Mouse (Mus musculus) hindbrain, embryonic 10.5 days (tissue): ENCODE measurements around the gene Scand1. TPM values are rescaled to one million over a fixed set of nuclear protein-coding genes. Genes with fewer than 3 reads are reported as not detected.

Experiments used
- DNase-seq: peaks from one replicate; pipeline ENCODE4 v3.0.0-alpha.2; 2017; ENCODE audit warnings: low spot score
- H3K27ac ChIP-seq: fragments of 300-500 bp; sonication (generic); 2 replicates; pipeline ENCODE4 v1.5.1; 2016; ENCODE audit warnings: mild to moderate bottlenecking, moderate library complexity
- H3K27me3 ChIP-seq: fragments of 300-500 bp; sonication (generic); 2 replicates; pipeline ENCODE4 v1.6.1; 2016; ENCODE audit warnings: mild to moderate bottlenecking; ENCODE audit not compliant: poor library complexity, insufficient read depth, severe bottlenecking
- H3K36me3 ChIP-seq: fragments of 300-500 bp; sonication (generic); 2 replicates; pipeline ENCODE4 v1.6.1; 2016; ENCODE audit warnings: mild to moderate bottlenecking, moderate library complexity
- H3K4me1 ChIP-seq: fragments of 300-500 bp; sonication (generic); replicated peaks from 2 replicates; pipeline ENCODE4 v1.6.1; 2016; ENCODE audit warnings: mild to moderate bottlenecking
- H3K4me3 ChIP-seq: fragments of 300-500 bp; sonication (generic); 2 replicates; pipeline ENCODE4 v1.5.1; 2016; ENCODE audit warnings: mild to moderate bottlenecking, moderate library complexity
- H3K9me3 ChIP-seq: fragments of 300-500 bp; sonication (generic); 2 replicates; pipeline ENCODE4 v1.6.1; 2016; ENCODE audit warnings: mild to moderate bottlenecking, moderate library complexity
- WGBS: fragments of 180-500 bp; shearing (Covaris S2); methylation state at CpG from one replicate; pipeline ENCODE4 v1.1.7; 2016; 5-methylcytosine and 5-hydroxymethylcytosine counted together
- polyA plus RNA-seq: library from polyadenylated mRNA; unstranded; fragments of >200 nt; fragmentation: Nextera tagmentation; extraction: Ambion mirVana; gene quantifications from 2 replicates; pipeline ENCODE4 v1.2.1, GENCODE M21; 2016

Gene Scand1
- 62.2 and 96.5 TPM in 2 replicates for polyA plus RNA-seq

DNA sequence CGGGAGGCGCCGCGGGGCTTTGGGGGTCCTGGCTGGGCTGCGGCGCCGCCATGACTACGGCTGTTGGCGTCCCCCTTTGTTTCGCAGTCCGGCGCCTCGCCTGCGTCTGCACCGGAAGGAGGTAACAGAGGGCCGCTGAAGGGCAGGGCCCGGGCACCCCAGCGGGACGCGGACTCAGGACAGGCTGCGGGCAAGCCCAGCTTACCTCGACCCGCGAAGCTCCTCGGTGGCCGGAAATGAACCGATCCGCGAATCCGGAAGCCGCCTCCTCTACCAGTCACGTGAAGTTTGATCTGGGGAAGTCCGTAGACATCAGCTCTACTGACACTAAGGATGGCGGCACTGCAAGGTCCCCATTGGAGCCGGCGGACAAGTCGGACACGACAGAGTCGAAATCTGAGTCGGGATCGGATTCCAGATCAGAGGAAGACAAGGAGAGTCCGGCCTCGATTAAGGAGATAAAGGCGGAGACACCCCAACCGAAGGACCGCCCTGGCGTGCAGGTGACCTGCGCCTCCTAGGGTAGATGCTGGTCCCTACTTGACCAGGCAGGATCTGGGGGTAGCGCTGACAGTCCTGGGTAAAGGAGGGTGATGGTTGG lies at the start of gene Scand1, which contains the start of gene Cnbd2:
TSS of gene Scand1 (minus strand) at position 408 of the 601 bp plus-strand sequence.
TSS of gene Cnbd2 (plus strand) at position 3 of the 601 bp plus-strand sequence.
- no peaks in the 10 kb centered on the region for H3K9me3 ChIP-seq
- peak within 1 kb of the TSS; percentile 85 for H3K4me3 ChIP-seq
- peak; percentile 90 for DNase-seq
- peak within 1 kb of the TSS; percentile 98 for H3K27ac ChIP-seq
- no peaks in the 10 kb centered on the region for H3K27me3 ChIP-seq
- peaks cover 52% of the 10 kb centered on the region for H3K36me3 ChIP-seq
- H3K4me1 ChIP-seq, result peaks cover 25% of the 10 kb centered on the region
- WGBS, result under 1% methylated on average over 49 of the region's 49 CpGs

DNA sequence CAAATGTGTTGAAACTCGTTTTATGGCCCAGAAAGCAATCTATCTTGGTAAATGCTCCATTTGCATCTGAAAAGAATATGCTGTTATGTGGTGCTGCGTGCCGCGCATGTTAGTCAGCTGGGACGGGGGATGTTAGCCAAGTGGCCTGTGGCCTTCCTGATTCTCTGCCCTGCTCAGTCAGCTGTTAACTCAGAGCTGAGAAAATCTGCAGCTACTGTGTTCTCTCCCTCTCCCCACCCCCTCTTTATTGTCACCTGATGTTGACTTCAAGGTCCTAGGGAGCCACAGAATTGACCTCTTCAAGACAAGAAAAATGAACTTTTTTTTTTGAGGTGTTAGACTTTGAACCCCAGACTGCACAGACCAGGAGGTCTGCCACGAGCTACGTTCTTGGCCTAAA lies 43.5 kb upstream of the Scand1 start:
- H3K9me3 ChIP-seq, result no peaks in the 10 kb centered on the region
- no peak for DNase-seq
- no peak overlapping the region for H3K27ac ChIP-seq
- no peaks in the 10 kb centered on the region for H3K36me3 ChIP-seq
- WGBS, result 76% methylated on average over 7 of the region's 7 CpGs
- H3K4me1 ChIP-seq, result peaks cover 13% of the 10 kb centered on the region
- H3K4me3 ChIP-seq, result no peak overlapping the region
- H3K27me3 ChIP-seq, result no peaks in the 10 kb centered on the region

DNA sequence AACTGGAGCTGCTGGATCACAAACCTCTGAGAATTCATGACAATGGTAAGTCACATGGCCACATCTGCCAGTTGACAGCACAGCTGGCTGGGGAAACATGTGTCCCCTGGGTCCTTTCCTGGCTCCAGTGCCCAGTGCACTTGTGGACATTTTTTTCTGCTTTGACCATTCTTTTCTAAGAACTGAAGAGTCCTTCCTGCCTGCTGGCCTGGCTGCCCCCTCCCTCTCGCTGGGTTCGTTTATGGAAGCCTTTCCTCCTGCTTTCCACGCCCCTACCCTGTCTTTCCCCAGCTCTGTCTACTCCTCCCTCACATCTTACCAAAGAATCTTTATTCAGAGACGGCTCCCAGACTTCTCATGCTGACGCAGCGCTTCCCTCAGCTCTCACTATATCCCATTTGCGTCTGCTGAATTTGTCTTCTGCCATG lies 40.8 kb upstream of the Scand1 start:
- H3K27ac ChIP-seq, result no peak overlapping the region
- no peak for DNase-seq
- H3K9me3 ChIP-seq, result no peaks in the 10 kb centered on the region
- H3K27me3 ChIP-seq, result no peaks in the 10 kb centered on the region
- H3K36me3 ChIP-seq, result no peaks in the 10 kb centered on the region
- H3K4me1 ChIP-seq, result peaks cover 13% of the 10 kb centered on the region
- no peak overlapping the region for H3K4me3 ChIP-seq
- WGBS, result 62% methylated on average over 7 of the region's 7 CpGs

DNA sequence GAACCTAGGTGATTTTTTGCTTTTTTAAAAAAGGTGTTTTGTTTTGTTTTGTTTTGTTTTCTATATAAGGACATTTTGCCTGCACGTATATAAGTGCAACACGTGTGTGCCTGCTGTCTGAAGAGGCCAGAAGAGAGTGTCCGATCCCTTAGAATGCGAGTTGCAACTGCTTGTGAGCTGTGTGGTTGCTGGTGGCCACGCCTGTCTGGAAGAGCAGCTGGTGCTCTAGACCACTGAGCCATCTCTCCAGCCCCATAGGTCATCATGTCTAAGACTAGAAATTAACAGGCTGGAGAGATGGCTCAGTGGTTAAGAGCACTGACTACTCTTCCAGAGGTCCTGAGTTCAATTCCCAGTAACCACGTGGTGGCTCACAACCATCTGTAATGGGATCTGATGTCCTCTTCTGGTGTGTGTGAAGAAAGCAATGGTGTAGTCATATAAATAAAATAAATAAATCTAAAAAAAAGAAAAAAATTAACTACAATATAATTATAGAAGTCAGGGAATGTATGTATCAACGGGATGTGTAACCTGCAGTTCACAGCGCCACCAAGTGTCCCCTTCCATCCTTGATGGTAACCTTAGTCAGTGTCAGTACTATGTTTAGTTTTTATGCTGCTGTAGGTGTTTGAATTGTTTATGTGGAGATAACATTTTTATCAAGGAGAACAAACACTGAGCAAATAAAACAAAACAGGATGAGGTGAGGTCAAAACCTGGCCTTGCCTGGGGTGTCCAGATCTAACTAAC lies 40.1 kb upstream of the Scand1 start:
- no peaks in the 10 kb centered on the region for H3K36me3 ChIP-seq
- 83% methylated on average over 8 of the region's 8 CpGs for WGBS
- H3K4me3 ChIP-seq, result no peak overlapping the region
- H3K27ac ChIP-seq, result no peak overlapping the region
- DNase-seq, result no peak
- H3K27me3 ChIP-seq, result no peaks in the 10 kb centered on the region
- H3K4me1 ChIP-seq, result peaks cover 13% of the 10 kb centered on the region
- H3K9me3 ChIP-seq, result no peaks in the 10 kb centered on the region

DNA sequence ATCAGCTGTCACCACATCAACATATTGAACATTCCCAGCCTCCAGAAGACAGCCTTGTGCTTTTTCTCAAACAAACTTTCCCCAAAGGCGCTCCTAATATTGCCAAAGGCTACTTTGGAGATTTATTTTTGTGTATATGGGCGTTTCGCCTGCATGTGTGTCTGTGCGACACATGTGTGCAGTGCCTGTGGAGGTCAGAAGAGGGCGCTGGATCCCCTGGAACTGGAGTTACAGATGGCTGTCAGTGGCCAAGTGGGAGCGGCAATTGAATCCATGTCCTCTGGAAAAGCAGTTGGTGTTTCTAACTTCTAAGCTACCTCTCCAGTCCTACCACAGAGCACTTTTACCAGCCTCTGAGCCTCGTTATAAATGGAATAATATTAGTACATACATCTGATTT lies 38.7 kb upstream of the Scand1 start:
- Histone ChIP-seq H3K36me3 (no peaks in the 10 kb centered on the region), H3K27ac (no peak overlapping the region), H3K9me3 (no peaks in the 10 kb centered on the region), H3K4me1 (peaks cover 12% of the 10 kb centered on the region), H3K4me3 (no peak overlapping the region), H3K27me3 (no peaks in the 10 kb centered on the region)
- WGBS, result 84% methylated on average over 7 of the region's 7 CpGs
- DNase-seq, result no peak

DNA sequence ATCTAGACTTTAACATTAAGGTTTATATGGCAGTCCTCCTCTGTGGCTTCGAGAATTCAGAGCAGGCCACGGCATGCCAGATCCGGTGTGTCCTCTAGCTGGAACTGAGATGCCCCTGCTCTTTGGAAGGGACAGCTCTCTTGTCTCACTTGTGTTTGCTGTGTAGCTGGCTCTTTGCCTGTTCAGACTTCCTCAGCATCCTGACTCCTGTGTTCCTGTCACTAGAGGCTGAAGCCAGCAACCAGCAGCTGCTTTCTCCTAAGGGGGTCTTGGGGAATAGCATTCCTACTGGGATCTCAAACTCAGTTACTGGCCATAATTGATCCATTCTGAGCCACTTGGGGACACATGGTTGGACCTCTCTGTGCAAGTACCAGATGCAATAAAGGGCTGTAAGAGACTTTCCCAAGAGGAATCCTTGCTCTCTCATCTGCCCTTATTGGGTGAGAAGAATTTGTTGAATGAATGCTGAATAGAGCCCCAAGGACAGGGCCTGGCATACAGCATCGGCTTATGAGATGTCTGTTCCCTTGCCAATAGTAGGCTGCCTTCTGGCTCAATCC lies 36.9 kb upstream of the Scand1 start:
- Histone ChIP-seq H3K4me1 (peaks cover 12% of the 10 kb centered on the region), H3K27me3 (no peaks in the 10 kb centered on the region), H3K36me3 (no peaks in the 10 kb centered on the region), H3K27ac (no peak overlapping the region), H3K4me3 (no peak overlapping the region), H3K9me3 (no peaks in the 10 kb centered on the region)
- no peak for DNase-seq
- WGBS, result 90% methylated on average over 4 of the region's 4 CpGs

DNA sequence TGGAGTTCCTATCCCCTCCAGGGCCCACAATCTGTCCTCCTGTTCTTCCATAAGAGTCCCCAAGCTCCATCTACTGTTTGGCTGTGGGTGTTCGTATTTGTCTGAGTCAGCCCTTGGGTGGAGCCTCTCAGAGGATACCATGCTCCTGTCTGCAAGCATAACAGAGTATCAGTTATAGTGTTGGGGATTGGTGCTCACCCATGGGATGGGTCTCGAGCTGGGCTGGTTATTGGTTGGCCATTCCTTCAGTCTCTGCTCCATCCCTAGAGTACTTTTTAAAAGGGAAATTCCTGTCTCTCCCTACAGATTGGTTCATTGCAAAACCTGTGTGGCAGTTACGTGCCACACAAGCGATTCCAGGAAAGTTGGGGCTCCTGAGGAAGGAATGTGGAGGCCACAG lies 36.3 kb upstream of the Scand1 start:
- WGBS, result 77% methylated on average over 4 of the region's 4 CpGs
- no peak for DNase-seq
- no peaks in the 10 kb centered on the region for H3K27me3 ChIP-seq
- H3K27ac ChIP-seq, result no peak overlapping the region
- no peak overlapping the region for H3K4me3 ChIP-seq
- H3K9me3 ChIP-seq, result no peaks in the 10 kb centered on the region
- H3K4me1 ChIP-seq, result peaks cover 12% of the 10 kb centered on the region
- H3K36me3 ChIP-seq, result no peaks in the 10 kb centered on the region

DNA sequence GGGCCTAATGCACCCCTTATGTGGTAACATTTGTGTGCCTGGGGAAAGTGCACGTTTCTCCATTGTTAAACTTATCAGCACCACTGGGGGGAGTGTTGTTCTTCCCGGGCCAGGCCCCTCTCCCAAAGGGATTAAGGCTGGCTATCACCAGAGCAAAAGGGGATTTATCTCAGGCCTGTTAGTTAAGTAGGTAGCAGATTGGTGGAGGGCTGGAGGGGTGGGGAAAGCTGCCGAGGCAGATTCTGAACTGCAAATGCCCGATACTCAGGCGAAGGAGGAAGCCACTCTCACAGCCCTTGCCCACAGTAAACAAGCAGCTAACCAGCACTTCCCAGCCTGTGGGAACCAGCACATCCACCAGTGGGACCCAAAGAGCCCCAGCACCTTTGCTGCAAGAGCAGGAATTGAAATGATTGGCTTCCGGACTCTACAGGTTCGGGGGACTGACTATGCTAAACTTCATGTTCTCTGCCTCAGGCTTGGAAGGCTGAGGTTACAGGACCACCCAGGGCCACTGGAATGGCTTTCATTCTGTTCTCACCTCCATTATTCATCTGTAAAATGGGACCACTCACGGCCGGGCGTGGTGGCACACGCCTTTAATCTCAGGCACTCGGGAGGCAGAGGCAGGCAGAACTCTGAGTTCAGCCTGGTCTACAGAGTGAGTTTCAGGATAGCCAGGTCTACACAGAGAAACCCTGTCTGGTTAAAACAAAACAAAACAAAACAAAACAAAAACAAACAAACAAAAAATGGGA lies 32.5 kb upstream of the Scand1 start:
- 57% methylated on average over 12 of the region's 12 CpGs for WGBS
- H3K27ac ChIP-seq, result no peak overlapping the region
- H3K4me3 ChIP-seq, result no peak overlapping the region
- H3K27me3 ChIP-seq, result no peaks in the 10 kb centered on the region
- no peaks in the 10 kb centered on the region for H3K36me3 ChIP-seq
- H3K4me1 ChIP-seq, result peaks cover 4% of the 10 kb centered on the region; the same call in 1 of the 2 replicates
- H3K9me3 ChIP-seq, result no peaks in the 10 kb centered on the region
- DNase-seq, result peak; percentile 4

DNA sequence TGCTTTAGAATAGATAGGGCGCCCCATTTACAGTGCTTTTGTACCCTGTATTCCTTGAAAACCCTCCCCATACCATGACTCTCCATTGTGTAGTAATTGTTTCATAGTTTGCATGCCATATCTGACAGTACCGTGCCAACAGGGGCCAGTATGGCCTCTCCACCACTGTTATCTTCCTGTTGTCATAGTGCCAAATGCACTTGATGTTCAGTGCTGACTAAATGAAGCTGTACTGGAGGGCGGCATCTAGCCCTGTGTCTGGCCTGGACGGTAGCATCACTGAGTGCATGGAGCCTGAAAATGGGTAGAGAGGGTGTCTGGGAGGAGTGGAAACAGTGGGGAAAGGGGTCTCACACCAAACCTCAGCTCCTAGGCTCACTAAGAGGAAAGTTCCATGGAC lies 27.6 kb upstream of the Scand1 start:
- Histone ChIP-seq H3K27ac (no peak overlapping the region), H3K4me1 (peaks cover 4% of the 10 kb centered on the region; the same call in 1 of the 2 replicates), H3K4me3 (no peak overlapping the region), H3K27me3 (no peaks in the 10 kb centered on the region), H3K36me3 (no peaks in the 10 kb centered on the region), H3K9me3 (no peaks in the 10 kb centered on the region)
- WGBS, result 90% methylated on average over 4 of the region's 4 CpGs
- DNase-seq, result no peak

DNA sequence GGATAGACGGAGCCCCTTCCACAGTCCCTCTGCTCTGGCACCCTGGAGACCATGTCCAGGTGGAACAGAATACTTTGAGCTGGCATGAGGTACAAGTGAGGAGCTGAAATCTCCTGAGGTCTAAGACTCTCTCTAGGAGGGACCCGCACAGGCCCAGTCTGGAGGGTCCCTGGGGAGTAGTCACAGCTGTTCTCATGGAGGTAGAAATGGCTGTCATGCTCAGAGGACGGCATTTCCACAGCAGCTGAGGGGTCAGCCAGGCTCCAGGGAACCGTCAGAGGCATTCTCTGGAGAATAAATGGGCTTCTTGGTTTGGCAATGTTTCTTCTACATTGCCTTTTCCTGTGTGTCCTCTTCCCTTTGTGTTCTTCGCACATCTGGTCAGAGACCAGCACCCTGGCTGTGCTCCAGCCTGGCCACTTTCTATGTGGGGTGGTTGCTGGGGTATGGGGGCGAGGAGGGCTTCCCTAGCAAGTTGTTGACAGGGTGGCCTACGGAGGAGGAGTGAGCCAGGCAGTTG lies 19.0 kb upstream of the Scand1 start:
- no peaks in the 10 kb centered on the region for H3K36me3 ChIP-seq
- WGBS, result 83% methylated on average over 7 of the region's 7 CpGs
- no peaks in the 10 kb centered on the region for H3K9me3 ChIP-seq
- DNase-seq, result no peak
- no peaks in the 10 kb centered on the region for H3K4me1 ChIP-seq
- H3K27ac ChIP-seq, result no peak overlapping the region
- H3K27me3 ChIP-seq, result no peaks in the 10 kb centered on the region
- no peak overlapping the region for H3K4me3 ChIP-seq

DNA sequence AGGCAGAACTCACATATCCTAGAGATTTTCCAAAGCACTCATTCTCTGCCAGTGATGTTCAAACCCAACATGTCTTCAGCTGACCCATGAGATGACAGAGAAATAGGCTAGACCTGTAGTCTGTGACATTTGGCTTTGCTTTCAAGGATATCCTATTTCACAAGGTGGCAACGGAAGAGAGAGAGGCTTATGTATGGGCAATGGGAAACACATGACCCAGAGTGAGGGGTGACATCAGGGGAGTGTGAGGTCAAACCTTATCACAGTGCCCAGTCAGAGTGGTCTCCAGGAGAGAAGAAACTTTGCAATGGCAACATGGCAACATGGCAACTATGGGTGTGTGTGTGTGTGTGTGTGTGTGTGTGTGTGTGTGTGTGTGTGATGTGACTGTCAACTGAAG lies 18.2 kb upstream of the Scand1 start:
- 74% methylated on average over 1 of the region's 1 CpGs for WGBS
- H3K36me3 ChIP-seq, result no peaks in the 10 kb centered on the region
- no peak overlapping the region for H3K4me3 ChIP-seq
- no peaks in the 10 kb centered on the region for H3K27me3 ChIP-seq
- H3K9me3 ChIP-seq, result no peaks in the 10 kb centered on the region
- no peak overlapping the region for H3K27ac ChIP-seq
- DNase-seq, result no peak
- no peaks in the 10 kb centered on the region for H3K4me1 ChIP-seq

DNA sequence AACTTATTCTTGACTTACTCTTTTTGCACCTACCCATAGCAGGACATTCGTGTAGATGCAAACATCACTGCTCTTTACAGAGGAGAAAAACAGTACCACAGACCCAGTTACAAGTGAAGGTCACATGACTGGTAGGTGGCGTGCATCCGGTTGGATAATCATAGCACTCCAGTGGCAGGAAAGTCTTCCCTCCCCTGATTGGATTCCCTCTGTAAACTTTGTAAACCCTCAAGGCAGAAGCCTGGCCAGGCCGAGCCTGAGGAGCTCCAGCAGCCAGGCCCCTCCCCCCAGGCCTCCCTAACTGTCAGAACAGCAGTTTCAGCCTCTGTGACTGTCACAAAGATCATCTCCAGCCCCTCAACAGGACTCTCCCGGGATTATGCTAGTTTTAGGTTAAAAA lies 12.2 kb upstream of the Scand1 start:
- peaks cover 8% of the 10 kb centered on the region for H3K4me1 ChIP-seq
- no peaks in the 10 kb centered on the region for H3K9me3 ChIP-seq
- no peak for DNase-seq
- H3K36me3 ChIP-seq, result peaks cover 6% of the 10 kb centered on the region
- H3K27me3 ChIP-seq, result no peaks in the 10 kb centered on the region
- H3K27ac ChIP-seq, result no peak overlapping the region
- no peak overlapping the region for H3K4me3 ChIP-seq
- 48% methylated on average over 5 of the region's 5 CpGs for WGBS
